Mouse (Mus musculus) kidney, adult 8-10 months (tissue): ENCODE measurements around the gene Ints1.

Experiments used
- DNase-seq, 2 experiments: peaks; one replicate each; pipeline ENCODE4 v3.0.0; 2022

Ints1 gene

GRCm38 (mm10) chr5:139799801-139800590 is 24.5 kb upstream of the Ints1 start:
- no peak for DNase-seq

- no peak for DNase-seq
These were observed 23.6 kb upstream of the Ints1 start for GRCm38 (mm10) chr5:139799041-139799440.

DNA sequence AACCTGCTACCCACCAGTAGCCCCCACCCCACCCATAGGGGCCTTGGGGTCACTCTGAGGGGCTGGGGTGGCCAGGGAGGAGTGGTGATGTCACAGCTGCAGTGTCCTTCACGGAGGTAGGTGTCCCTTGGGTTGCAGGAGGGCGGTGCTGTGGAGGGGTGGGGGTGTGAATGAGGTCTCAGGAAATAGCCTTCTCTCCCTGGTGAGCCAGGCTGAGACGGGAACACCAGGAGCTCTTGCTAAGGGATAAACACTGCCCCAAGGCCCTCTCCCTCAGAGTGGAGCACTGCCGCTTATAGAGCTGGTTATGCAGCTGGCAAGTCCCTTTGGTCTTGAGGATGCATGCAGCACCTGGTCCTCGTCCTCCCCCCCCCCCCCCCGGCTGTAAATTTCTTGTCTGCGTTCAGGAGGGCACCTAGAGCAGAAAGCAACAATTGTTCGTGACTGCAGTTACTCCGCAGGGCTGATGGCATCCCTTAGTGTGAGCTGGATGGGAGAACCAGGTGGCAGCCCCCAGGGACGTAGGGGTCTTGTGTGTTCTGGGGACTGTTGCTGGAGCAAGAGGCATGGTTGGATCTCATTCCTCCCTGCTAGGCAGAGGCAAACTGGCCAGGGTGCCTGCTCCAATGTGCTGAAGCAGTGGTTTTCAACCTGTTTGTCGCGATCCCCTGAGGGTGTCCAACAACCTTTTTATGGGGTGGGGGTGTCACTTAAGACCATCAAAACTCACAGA is 22.9 kb upstream of the Ints1 start:
- no peak for DNase-seq

- peak; percentile 89 to 90 for DNase-seq
These were observed 22.1 kb upstream of the Ints1 start for GRCm38 (mm10) chr5:139797473-139798167.

GRCm38 (mm10) chr5:139796900-139797299 is 21.4 kb upstream of the Ints1 start:
- DNase-seq: peak; percentile 88 to 94

DNA sequence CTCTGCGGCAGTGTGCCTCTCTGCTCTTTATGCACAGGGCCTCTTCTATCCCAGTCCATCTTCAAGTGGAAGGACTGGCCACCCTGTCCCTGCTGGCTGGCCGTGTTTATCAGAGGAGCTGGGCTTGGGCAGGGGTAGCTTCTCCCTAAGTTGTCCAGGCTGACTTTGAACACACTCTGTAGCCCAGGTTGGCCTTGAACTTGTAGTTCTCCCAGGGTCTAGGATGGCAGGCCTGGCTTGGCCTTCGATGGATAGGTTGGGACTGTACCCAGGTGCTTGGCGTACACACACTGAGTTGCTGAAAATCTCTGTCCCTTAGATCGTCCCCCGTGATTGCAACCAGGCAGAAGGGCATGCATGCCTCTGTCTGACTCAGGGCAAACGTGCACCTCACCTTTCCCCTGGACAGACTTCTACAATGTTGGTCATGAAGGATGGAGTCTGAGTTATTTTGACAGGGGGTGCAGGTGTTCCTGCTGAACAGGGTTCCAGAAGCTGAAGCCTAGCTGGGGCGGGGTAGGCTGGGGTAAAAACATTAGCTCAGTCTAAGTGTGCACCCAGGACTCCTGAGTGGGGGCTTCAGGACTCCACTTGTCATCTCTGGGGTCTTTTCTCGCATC is 20.6 kb upstream of the Ints1 start:
- no peak for DNase-seq

- DNase-seq: no peak
These were observed 19.5 kb upstream of the Ints1 start for GRCm38 (mm10) chr5:139794938-139795337.

GRCm38 (mm10) chr5:139794137-139794536 is 18.7 kb upstream of the Ints1 start:
- no peak for DNase-seq

- DNase-seq: peak; percentile 75 to 80
These were observed 18.0 kb upstream of the Ints1 start for GRCm38 (mm10) chr5:139793338-139794089.

DNA sequence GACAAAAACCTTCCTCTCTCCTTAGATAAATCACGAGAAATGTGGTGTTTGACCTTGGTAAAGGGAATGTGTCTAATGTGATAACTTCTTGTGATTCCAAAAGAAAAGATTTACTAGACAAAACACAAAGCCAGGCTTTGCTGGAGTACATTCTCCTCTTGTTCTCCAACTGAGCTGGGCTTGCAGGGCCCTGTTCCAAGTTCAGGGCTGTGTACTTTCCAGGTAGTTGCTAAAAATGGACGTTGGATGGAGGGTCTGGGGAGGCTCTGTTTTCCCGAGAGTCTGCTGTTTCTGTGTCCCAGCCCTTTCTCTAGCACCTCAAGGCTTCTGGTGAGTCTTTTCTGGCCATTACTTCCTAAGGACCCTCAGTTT is 17.5 kb upstream of the Ints1 start:
- DNase-seq: no peak

GRCm38 (mm10) chr5:139792159-139792775 is 16.8 kb upstream of the Ints1 start:
- DNase-seq: no peak

- peak; percentile 98 for DNase-seq
These were observed 16.0 kb upstream of the Ints1 start, which contains the start of gene Mafk for GRCm38 (mm10) chr5:139791227-139792158. TSS of gene Mafk (plus strand) at chr5:139791513.

GRCm38 (mm10) chr5:139789466-139789865 is 14.0 kb upstream of the Ints1 start:
- no peak for DNase-seq

- no peak for DNase-seq
These were observed 5.9 kb upstream of the Ints1 start for GRCm38 (mm10) chr5:139781406-139781805.

DNA sequence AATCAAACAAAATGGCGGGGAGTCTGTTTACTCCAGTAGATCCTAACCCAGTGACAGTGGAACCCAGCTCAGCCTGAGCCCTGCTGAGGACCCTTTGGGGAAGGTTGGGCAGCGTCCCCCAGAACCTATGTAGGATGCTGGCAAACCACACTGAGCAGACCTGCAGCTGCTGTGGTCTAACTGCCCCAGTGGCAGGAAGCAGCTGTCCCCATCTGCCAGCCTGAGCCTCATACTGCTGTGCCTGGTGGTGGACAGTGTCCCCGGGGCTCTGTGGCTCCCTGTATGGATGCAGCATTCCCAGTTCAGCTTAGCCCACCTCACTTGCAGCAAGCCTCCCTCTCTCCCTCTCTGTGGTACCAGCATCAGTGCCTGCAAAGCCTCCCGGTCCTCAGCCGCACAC is 1.5 kb upstream of the Ints1 start:
- DNase-seq: no peak

GRCm38 (mm10) chr5:139768216-139768615 is 7.3 kb downstream of the Ints1 start:
- DNase-seq: no peak

GRCm38 (mm10) chr5:139764296-139764695 is 11.2 kb downstream of the Ints1 start:
- peak in 1 of 2 experiments; percentile 30 for DNase-seq

GRCm38 (mm10) chr5:139758096-139758495 is 17.4 kb downstream of the Ints1 start:
- DNase-seq: no peak

GRCm38 (mm10) chr5:139756586-139756985 is 18.9 kb downstream of the Ints1 start:
- no peak for DNase-seq

- no peak for DNase-seq
These were observed 19.3 kb downstream of the Ints1 start for GRCm38 (mm10) chr5:139756135-139756534.

GRCm38 (mm10) chr5:139754753-139755152 is 20.7 kb downstream of the Ints1 start:
- DNase-seq: peak in 1 of 2 experiments; percentile 44
